Mouse (Mus musculus): ENCODE data around the gene Ntng1.

The Ntng1 gene

DNA sequence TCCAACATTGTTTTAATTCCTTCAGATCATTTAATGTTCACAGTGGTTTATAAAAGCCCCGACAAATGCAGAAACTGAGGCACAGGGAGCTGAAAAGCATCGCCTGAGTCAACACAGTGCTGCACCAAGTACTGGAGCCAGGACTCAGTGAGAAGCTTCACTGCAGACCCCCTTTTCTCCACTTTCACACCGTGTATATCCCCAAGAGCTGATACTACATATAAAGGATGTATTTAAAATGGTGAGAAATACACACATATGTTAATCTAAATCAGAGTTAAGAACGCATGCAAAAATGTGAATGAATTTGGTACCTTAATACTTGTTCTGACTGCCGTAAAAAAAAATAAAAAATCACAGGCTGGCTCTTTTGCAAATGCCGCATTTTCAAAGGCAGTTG lies 88.4 kb downstream of the Ntng1 start:
- no peak for DNase-seq (ENCODE audit: low spot score)

DNA sequence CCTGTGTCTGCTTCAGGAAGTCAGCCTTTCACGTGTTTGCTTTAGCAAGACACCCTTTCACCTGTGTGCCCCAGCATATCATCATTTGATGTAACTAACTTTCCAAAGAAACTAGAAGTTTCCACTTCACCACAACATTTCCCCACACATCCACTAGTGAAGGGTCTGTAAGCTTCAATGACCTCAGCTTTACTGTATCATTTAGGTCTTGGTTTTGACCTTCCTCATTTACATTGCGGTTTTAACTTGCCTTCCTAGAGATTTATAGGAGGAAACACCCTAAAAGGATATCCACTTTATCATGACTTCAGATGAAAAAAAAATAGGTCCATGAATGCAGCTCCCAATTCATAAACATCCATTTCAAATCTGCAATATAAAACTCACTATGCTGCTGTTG lies 89.7 kb downstream of the Ntng1 start:
- no peak for DNase-seq (ENCODE audit: low spot score)

DNA sequence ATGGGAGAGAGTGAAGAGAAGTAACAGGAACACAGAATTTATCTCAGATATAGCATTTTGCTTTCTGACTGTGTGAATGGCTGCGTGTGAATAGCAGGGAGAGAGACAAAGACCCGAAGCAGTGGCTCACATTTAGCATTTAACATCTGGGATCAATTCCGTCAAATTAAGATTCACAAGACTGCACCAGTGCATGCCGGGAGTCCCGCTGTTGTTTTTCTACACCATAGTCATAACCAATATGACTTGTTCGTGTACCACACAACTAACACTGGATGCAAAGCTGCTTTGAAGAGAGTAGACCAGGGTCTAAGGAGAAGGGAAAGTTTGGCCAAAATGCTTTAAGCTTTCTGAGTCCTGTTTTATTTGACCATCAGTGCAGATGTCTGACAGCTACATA lies 95.7 kb downstream of the Ntng1 start:
- no peak for DNase-seq (ENCODE audit: low spot score)

DNA sequence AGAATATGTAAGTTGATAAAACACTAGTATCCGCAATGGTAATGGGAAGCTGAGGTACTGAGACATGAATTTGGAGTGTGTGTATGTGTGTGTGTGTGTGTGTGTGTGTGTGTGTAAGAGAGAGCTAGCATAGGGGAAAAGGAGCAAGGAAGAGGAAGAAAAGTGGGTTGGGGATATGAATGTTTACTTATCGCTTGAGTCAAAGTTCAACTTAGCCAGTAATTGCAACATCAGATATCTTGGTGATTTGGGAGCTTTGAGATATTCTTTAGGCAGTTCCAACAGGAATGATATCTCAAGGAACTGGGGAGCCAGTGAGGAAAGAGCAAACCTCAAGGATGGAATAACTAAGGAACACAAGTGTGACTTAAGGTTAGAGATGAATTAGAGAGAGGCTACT lies 97.1 kb downstream of the Ntng1 start:
- DNase-seq (ENCODE audit: low spot score) = no peak

DNA sequence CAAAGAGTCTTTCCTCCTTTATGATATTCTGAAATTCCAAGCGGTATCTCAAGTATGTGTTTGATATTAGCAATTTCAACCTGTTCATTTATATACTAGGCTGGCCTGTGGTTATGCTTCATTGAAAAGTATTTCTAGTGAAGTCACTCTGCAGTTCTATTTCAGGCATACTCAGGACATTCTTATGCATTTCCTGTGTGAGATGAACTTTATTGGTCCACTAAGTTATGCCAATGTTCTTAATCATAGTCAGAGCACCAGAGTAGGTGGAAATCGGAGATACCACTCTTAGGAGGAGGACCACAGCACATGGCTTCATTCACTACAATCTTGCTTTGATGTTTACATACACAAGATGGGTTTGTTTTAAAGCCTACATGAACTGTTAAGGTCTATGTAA lies 99.6 kb downstream of the Ntng1 start:
- DNase-seq (ENCODE audit: low spot score) = no peak

DNA sequence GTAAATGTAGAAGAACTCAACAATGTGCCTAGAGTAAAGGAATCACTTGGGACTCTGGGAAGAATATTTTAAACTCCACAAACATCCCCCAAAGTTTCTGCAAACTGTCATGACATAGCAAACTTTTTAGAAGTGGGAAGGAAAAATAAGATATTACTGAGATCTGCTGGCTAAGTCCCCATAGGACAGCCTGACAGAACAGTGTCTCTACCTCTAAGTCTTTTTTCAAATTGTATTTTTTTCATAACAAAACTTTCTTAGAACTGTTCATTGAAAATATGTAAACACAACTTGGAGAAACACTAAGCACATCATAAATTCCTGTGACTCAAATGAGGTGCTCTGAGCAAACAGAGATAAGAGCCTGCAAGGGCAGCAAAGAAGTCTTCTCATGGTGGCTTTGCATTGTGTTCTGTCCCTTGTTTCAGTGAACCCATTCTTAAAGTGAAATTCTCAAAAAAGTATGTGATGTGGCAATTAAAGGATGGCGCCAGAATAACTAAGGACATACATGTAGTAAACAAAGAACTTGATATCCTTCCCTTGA lies 100.1 kb downstream of the Ntng1 start:
- no peak for DNase-seq (ENCODE audit: low spot score)

DNA sequence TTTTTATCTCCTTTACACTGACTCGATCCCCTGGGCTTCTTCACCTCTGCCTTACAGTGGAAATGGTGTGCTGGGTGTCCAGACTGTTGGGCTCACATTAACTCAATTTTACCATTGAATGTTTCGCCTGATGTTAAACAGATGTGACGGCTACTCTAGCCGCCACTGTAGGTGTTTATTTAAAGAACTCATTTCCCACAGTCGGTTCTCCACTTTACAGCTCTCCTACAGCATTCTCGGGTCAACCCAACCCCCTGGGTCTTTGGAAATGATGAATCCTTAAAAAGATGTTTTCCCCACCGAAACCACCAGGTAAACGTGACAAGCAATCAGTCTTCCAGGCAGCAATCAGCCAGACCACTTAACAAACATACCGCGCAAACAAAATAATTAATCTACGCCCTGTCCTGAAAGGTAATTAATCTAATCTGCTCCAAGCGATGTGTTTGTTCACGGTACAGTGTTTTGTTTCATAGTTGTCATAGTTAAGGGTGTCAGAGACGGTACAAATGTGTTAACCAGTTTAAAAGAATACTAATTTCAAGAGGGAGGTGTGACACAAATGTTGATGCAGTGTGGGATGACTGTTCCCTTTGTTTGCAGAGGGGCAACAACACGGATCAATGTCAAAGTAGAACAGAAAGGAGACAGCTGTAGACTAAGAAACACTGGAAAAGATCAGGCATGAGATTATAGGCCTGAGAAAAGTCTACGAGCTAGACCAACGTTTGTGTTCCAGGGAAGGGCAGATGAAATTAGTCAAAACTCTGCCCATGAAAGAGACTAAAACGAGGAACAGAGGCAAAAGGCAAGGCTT lies 120.8 kb downstream of the Ntng1 start:
- no peak for DNase-seq (ENCODE audit: low spot score)

DNA sequence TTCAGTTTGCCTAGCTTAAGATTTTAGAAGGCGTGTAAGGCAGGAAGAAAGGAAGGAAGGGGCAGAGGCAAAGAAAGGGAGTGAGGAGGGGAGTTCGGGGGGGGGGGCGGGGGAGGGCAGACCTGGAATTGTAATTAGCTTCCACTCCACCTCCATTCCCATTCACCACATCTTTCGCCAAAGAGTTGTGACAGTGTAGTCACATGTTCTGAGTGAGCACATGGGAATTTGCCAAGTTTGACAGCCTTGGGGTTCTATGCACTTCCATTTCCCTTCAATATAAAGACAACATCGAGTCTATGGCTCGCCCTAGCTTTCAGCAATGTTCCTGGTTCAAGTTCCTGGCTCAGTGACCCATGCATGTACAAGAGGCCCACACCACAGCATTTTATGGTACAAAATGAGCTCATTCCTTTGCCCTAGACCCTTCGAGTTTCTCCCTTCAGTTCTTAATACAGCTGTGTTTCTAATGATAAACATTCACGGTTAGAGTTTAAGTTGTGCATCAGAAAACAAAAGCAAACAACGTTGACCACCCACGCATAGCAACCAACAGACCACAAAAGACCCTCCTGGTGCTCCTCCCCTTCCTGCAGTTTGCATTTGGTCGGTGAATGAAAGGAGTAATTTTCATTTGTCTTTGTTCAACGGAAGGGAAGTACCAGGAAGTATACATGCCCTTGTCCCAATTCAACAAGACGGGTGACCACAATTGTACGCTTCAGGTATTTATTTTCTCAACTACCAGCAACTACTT lies 132.8 kb downstream of the Ntng1 start:
- no peak for DNase-seq (ENCODE audit: low spot score)

DNA sequence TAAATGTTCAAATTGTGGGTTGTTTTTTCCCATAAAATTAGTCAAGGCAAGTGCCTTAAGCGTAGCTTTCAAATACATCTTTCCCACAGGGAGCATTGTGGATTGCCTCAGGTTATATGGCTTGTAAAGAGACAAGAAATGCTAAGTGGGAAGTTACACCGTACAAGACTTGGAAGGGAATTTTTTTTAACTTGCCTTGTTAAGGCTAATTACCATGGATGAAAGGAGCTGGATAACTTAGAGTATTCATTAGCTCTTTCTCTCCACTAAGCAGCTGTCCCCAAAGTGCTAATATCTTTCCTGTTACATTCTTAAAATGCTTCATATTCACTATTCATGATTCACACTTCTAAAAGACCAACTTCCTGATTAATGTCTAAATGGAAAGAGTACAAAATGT lies 133.4 kb downstream of the Ntng1 start:
- no peak for DNase-seq (ENCODE audit: low spot score)

DNA sequence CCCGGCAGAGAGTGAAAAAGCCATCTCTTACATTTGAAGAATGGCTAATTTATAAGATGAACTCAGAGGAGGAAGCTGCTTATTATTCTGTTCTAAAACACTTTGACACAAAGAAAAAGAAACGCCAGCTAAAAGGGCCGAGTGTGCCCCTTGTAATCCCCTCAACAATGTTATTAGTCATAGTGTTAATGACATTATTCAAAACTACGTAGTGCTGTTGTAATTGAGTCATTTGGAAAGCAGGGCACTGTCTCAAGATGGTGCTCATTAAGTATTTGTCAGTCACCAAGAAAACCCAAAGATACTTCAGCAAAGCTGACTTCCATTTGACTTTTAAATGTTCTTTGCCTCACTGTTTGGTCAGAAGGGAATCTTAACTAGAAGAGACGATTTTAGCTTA lies 143.5 kb downstream of the Ntng1 start:
- no peak for DNase-seq (ENCODE audit: low spot score)

DNA sequence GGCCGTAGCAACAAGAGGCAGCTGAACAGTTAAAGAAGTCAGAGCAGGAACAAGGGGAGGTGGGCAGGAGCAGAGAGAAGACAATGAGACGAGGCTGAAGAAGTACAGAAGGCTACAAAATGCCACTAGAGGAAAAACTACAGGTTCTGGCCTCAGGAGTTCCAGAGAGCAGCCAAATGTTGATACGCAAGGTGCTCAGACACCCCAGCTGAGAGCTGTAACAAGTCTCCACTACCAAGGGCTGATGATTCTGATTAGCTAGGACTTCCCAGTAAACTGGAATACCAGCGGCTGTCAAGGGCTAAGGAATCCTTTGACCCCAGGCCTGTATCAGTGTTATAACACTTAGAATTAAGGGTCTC lies 148.2 kb downstream of the Ntng1 start:
- DNase-seq (ENCODE audit: low spot score) = no peak

DNA sequence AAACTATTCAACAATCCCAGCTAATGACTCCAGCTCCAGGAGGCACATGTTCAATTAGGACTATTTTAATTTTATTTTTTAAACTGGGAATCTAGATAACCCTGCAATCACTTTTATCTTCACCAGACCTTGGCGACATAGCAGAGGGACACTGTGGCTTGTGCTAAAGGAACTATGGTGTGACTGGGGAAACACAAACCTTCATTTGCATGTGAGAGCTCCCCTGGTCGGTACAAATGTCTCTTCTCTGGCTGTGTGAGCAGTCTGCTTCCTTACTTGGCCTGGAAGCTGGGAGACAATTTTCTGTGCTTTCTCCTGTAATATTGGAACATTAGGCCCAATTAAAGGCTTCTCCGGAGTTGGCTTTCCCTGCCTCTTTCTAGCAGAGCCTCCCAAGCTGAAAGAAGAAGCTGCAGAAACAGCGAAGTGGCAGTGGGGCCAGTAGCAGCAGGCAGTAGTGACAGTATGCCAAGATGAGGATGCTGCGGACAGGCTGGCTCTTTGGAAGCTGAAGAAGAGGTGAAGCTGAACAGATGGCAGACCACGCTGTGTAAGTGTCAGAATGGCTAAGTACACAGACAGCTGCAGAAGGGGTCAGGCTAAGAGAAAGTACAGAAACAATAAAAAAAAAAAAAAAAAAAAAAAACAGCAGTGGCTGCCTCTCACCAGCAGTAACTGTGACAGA lies 148.7 kb downstream of the Ntng1 start:
- DNase-seq (ENCODE audit: low spot score) = no peak

DNA sequence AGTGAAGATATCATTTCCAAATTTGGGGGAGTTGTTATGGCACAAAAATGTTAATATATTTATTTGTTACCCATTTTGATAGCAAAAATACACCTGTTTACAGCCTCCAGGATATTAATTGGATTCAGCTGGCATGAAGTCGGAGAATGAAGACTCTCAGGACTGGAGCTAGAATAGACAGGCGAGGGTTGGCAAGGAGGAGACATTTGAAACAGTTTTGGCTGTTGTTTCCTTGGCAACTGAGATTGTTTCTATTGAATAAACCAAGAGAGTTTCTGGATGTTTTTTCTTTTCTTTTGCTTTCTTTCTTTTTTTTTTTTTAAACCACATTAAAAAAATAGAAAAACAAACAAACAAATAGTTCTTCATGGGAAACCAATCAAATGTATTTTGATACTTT lies 159.7 kb downstream of the Ntng1 start:
- DNase-seq (ENCODE audit: low spot score) = no peak

DNA sequence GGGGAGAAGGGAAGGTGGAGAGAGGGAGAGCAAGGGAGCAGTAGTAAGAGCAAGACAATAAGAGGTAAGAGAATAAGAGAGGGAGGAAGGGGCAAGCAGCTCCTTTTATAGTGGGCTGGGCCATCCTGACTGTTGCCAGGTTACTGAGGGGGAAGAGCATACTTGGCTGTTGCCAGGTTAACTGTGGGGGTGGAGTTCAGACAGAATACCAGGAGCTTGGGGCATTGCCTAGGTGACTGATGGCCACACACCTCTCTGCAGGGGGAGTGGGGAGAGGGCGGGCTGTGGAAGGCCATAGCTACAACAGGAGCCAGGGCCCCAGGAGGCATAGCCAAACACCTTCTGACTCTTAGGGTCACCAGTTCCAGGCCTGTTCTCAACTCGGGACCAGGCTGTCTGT lies 166.2 kb downstream of the Ntng1 start:
- no peak for DNase-seq (ENCODE audit: low spot score)

DNA sequence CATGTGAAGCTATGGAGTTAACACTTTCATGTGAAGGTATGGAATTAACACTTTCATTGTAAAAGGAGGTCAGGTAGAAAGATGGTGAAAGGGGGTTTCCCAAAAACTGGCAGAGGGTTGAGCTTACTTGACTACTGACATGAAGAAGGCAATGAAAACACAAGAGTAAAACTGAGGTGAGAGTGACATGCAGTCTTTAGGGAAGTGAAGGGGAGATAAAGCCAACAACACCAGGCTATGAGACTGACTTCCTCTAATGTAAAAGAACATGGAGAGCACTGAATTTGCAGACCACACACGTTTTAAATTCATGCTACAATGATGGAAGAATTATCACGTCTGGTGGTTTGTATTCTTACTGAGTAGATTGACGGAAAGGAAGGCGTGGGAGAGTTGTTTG lies 168.7 kb downstream of the Ntng1 start:
- no peak for DNase-seq (ENCODE audit: low spot score)

DNA sequence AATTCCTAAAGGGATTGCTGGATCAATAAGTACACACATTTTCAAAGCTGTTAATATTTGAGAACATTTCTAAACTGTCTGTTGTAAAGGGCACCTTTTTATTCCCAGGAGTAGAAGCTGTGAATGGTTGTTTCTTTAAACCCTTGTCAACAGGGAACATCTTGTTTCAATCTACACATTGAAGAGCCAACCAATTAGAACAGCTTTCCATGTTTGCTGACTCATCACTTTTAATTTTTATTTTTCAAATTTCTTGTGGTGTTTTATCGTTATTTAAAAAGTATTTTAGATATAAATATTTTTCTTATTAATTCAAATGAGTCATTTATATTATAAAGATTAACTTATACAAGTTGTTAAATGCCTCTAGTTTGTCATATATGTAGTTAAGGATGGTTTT lies 172.3 kb downstream of the Ntng1 start:
- DNase-seq (ENCODE audit: low spot score) = no peak

DNA sequence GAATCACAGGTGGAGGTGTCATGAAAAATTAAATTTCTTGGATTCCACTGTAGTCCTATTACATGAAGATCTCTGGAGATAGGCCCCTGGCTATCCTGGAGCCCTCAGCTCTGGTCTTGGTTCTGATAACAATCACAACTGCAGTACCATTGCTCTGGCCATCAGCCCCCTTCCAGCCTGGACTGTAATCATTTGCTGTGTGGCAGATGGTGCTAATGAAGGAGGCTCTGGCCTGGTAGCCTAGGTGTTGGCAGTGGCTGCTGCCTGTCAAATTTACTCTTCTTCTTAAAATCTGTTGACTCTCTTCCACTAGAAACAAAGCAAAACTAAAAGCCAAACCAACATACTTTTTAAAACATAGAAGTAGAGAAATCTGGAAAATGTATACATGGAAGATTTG lies 173.6 kb downstream of the Ntng1 start:
- no peak for DNase-seq (ENCODE audit: low spot score)

DNA sequence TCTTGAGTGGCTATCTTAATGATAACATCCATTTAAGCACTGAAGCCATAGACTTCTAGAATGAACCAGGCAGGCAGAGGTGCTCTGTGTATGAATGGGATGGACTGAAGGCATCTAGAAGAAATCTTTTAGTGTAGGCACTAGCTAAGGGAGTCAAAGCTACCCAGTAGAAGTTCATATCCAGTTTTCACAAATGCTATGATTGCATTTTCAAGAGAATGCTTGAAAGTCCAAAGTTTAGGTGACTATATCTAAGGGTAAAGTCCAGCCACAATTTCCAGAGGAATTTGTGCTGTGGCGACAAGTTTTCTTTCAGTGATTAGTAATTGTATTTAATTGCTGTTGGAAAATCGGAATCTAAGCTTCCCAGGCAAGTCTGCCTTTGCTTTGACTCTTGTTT lies 181.2 kb downstream of the Ntng1 start:
- DNase-seq (ENCODE audit: low spot score) = no peak

DNA sequence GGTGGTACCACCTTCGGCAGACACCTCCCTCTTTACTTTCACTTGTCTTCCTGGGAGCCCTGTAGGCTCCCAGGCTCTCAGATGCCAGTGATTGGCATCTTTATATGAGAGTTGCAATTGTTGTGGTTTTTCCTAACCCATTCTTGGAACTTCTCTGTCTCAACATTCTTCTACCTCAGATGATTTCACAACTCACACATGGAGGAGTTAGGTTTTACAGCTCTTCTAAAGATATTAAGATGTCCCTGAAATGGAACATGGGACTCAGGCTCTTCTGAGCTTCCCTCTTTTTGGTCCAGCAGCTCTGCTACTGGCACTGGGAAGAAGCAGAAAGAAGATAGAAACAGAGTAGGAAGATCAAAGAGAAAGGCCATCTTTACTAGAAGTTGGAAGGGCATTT lies 200.9 kb downstream of the Ntng1 start:
- DNase-seq (ENCODE audit: low spot score) = no peak

DNA sequence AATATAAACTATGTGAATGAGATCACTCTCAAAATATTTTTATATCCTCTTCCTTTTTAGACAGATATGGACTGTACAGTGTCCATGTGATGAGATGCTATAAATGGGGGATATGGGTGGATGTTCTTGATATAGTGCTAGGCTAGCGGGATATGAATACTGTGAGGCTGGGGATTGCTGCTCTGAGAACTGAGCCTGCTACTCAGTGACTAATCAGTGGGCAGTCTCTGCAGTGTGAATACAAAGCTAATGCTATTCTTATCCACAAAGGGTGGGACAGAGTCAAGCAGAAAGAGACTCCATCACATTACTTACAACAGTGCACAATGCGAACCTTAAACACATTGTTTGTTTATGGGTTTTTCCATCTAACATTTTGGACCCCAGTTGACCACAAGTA lies 206.2 kb downstream of the Ntng1 start:
- DNase-seq (ENCODE audit: low spot score) = no peak

DNA sequence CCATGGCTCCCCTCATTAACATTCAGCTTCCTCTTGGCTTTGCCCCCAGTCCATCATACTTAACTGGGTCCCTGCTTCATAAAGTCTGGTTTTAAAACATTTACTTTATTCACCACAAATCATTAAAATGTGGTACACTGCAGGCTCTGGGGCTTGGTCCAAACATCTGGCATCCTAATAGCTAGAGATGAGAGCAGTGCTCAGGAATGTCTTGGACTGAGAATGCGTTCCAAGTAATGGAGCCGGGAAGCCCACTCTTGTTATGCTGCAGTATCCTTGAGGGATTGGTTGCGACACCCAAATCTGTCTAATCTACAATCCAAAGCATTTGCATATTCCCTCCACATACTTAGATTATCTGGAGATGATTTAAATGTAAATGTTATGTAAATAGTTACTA lies 207.5 kb downstream of the Ntng1 start:
- no peak for DNase-seq (ENCODE audit: low spot score)

DNA sequence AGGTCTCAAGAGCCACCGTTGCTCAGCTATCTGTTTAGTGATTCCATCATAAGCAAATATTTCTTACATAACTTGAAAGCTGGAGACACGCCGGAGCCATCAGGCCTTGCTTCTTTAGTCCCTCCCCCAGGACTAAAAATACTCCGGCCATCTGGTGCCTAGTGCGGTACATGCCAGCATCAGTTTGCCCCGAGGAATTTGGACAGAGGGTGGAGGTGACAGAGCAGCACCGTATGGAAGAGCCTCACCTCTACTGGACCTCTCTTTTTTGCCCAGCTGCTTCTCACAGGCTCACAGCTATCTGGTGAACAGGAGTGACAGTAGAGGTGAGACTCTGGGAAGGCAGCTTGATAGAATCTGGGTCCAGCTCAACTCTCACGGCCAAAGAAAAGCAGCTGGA lies 211.6 kb downstream of the Ntng1 start:
- DNase-seq (ENCODE audit: low spot score) = no peak

DNA sequence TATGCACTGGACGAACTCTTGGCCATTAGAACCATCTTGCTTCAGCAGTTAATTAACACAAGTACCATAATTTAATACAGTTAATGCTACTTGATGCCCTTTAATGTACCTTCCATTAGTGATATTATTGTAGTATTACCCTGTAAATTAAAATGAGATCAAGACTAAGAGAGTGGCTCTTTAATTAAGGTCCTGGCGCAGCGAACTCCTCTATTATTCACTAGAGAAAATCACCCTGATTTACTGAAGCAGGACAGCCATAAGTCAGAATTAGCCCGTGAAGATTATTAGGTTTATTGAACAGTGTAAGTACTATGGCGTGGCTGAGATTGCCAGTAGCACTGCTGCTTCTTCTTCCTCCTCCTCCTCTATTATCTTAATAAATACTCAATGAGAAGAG lies 212.8 kb downstream of the Ntng1 start:
- no peak for DNase-seq (ENCODE audit: low spot score)

Measured in ovary, postnatal 10 days (tissue).